In genomic region chr14:11938912-11939311, GRCm38 (mm10) we compare ENCODE assay signal across 15 mouse cellular contexts.
"Had no signal": no experiment of that assay in that cellular context is flagged by ENCODE, and none has a peak within 500 bp of the region (broad histone marks: within the 10 kb centered on the region; RNA-seq: fewer than 3 reads in every experiment).

No protein-coding gene starts in this region.

- H3K36me3 ChIP-seq: neural tube, embryonic 13.5 days; neural tube, embryonic 15.5 days; stomach, embryonic 15.5 days had no signal

- DNase-seq: retina, postnatal 1 day; right cerebral cortex, adult 18-20 months; right cerebral cortex, postnatal 14 days; right cerebral cortex, postnatal 25 days; right cerebral cortex, postnatal 4 days; spleen, adult 18-20 months; thymus, adult 18-20 months; thymus, adult 2 months; thymus, postnatal 14 days; thymus, postnatal 25 days; thymus, postnatal 36 days; thymus, postnatal 4 days had no signal

- H3K4me2 ChIP-seq: neural tube, embryonic 13.5 days; neural tube, embryonic 15.5 days; stomach, embryonic 15.5 days had no signal

- H3K4me3 ChIP-seq: neural tube, embryonic 13.5 days; neural tube, embryonic 15.5 days; stomach, embryonic 15.5 days had no signal

- H3K27me3 ChIP-seq: neural tube, embryonic 13.5 days; neural tube, embryonic 15.5 days; stomach, embryonic 15.5 days had no signal
